Mouse (Mus musculus) lung, postnatal 0 days (tissue): Measurements from ENCODE around the gene Fam102a. TPM values are rescaled to one million over a fixed set of nuclear protein-coding genes. Genes with fewer than 3 reads are reported as not detected.

Experiments
- ATAC-seq: fragments of 200-750 bp; cut with Nextera tagmentation; 2 replicates; pipeline ENCODE4 v1.8.0; 2017; ENCODE audit warnings: moderate library complexity
- DNase-seq: peaks from one replicate; pipeline ENCODE4 v3.0.0-alpha.2; 2016; ENCODE audit warnings: low spot score
- H3K27ac ChIP-seq: fragments of 300-500 bp; sonication (generic); 2 replicates; pipeline ENCODE4 v1.5.1; 2014; ENCODE audit warnings: antibody characterized with exemption, mild to moderate bottlenecking, low read length, mixed read lengths
- H3K27me3 ChIP-seq: fragments of 300-500 bp; sonication (generic); replicated peaks from 2 replicates; pipeline ENCODE4 v1.6.1; 2014; ENCODE audit warnings: low read length, mixed read lengths; ENCODE audit not compliant: insufficient read depth
- H3K36me3 ChIP-seq: fragments of 300-500 bp; sonication (generic); 2 replicates; pipeline ENCODE4 v1.6.1; 2014; ENCODE audit warnings: low read length, mixed read lengths; ENCODE audit not compliant: insufficient read depth
- H3K4me1 ChIP-seq: fragments of 300-500 bp; sonication (generic); 2 replicates; pipeline ENCODE4 v1.6.1; 2014; ENCODE audit warnings: antibody characterized with exemption, low read depth, low read length, mixed read lengths; ENCODE audit not compliant: insufficient read depth
- H3K4me2 ChIP-seq: fragments of 300-500 bp; sonication (generic); replicated peaks from 2 replicates; pipeline ENCODE4 v1.6.1; 2014; ENCODE audit warnings: low read depth, mild to moderate bottlenecking, low read length, moderate library complexity, mixed read lengths
- H3K4me3 ChIP-seq: fragments of 300-500 bp; sonication (generic); 2 replicates; pipeline ENCODE4 v1.5.1; 2014; ENCODE audit warnings: low read depth, low read length
- H3K9ac ChIP-seq: fragments of 300-500 bp; sonication (generic); replicated peaks from 2 replicates; pipeline ENCODE4 v1.6.1; 2014; ENCODE audit warnings: low read depth, mild to moderate bottlenecking
- H3K9me3 ChIP-seq: fragments of 300-500 bp; sonication (generic); 2 replicates; pipeline ENCODE4 v1.6.1; 2016; ENCODE audit warnings: low read length, mixed read lengths
- CTCF ChIP-seq: IDR thresholded peaks from 2 replicates; pipeline ENCODE4 v1.5.1; 2016; ENCODE audit warnings: antibody characterized with exemption, mild to moderate bottlenecking
- EP300 ChIP-seq: IDR thresholded peaks from 2 replicates; pipeline ENCODE4 v1.6.1; 2016; ENCODE audit warnings: antibody characterized with exemption, mild to moderate bottlenecking, control low read depth
- WGBS: fragments of 180-500 bp; shearing (Covaris S2); extraction: QIAGEN DNeasy Blood & Tissue Kit; methylation state at CpG from one replicate; pipeline ENCODE4 v1.1.7; 2014; 5-methylcytosine and 5-hydroxymethylcytosine counted together
- polyA plus RNA-seq: library from polyadenylated mRNA; unstranded; fragments of >200 nt; fragmentation: Nextera tagmentation; extraction: Ambion mirVana; gene quantifications from 2 replicates; pipeline ENCODE4 v1.2.1, GENCODE M21; 2015

The Fam102a gene
- polyA plus RNA-seq, 1 experiment from 2014 or later: 8.0 TPM

DNA sequence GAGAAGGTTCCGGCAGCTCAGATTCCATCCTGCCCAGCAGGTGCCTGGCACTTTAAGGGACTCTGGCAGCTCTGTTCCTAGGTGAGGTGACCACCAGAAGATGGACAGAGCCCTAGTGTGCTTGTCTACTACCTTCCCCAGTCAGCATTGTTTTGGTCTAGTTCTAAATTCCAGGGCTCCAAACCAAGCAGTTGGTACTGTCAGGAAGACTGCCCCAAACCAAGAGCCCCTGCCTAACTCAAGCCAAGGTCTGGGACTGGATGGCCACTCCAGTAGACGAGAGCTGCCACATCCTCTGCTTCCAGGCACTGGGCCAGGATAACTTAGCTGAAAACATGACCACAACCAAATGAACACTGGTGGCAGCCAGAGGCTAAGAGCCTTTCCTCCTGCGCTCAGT is 33.8 kb downstream of the Fam102a start:
- TF ChIP-seq CTCF (no peak), EP300 (no peak)
- no peak for DNase-seq
- peaks cover 10% of the 10 kb centered on the region; the same call in 1 of the 2 replicates for H3K36me3 ChIP-seq
- no peaks in the 10 kb centered on the region for H3K27me3 ChIP-seq
- H3K27ac ChIP-seq: no peak overlapping the region
- H3K9me3 ChIP-seq: no peaks in the 10 kb centered on the region
- no peak overlapping the region for H3K4me3 ChIP-seq
- no peak overlapping the region for H3K9ac ChIP-seq
- H3K4me1 ChIP-seq: peaks cover 3% of the 10 kb centered on the region; the same call in 1 of the 2 replicates
- H3K4me2 ChIP-seq: no peak overlapping the region
- no peak for ATAC-seq
- 75% methylated on average over 3 of the region's 3 CpGs for WGBS

DNA sequence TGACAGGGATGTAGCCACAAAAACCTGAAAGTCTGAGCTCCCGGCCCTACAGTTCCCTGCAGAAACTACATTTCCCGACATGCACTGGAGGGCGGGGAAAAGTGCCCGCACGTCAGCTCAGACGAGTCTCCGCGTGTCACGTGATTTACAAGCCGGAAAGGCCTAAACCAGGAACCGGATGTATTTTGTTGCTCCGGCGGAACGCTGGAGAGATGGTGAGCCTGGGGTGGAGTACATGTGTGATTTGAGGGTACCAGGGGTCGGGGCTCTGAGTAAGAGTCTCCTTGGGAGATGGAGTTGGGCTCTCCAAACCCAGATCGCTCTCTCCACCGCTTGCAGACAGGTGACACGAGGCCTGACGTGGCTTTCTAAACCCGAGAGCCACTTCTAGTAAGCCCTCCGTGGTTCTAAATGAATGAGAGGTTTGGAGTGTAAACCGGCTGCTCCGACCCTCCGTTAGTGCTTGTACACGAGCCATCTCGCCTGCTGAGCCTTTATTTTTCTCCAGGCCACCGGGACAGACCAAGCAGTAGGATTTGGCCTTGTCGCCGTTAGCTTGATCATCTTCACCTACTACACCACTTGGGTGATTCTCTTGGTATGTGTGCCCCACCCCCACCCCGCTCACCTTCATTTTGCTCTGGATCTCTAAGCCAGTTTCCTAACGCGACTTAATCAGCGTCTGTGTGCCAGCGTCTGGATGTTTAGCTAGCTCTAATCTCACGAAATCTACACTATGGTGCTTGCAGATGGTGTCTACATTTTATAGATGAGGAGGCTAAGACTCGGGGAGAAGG is 35.8 kb downstream of the Fam102a start, which contains the start of gene Dpm2:
TSS of gene Dpm2 (plus strand) at position 161 of the 797 bp plus-strand sequence.
- peak within 1 kb of the TSS; percentile 73 for H3K27ac ChIP-seq
- no peaks in the 10 kb centered on the region for H3K9me3 ChIP-seq
- ATAC-seq (peak; percentile 86), DNase-seq (peak; percentile 98)
- peak within 1 kb of the TSS; percentile 73 for H3K9ac ChIP-seq
- H3K4me1 ChIP-seq: peaks cover 3% of the 10 kb centered on the region; the same call in 1 of the 2 replicates
- H3K4me3 ChIP-seq: peak within 1 kb of the TSS; percentile 68
- no peaks in the 10 kb centered on the region for H3K36me3 ChIP-seq
- 0 out of 2 replicates have a peak, but pooled peaks cover 5% of the 10 kb centered on the region for H3K27me3 ChIP-seq
- WGBS: under 1% methylated on average over 36 of the region's 36 CpGs
- peak within 1 kb of the TSS; percentile 93 for H3K4me2 ChIP-seq
- peak; percentile 43; the same call in 1 of the 2 replicates for TF ChIP-seq EP300
- TF ChIP-seq CTCF: no peak

DNA sequence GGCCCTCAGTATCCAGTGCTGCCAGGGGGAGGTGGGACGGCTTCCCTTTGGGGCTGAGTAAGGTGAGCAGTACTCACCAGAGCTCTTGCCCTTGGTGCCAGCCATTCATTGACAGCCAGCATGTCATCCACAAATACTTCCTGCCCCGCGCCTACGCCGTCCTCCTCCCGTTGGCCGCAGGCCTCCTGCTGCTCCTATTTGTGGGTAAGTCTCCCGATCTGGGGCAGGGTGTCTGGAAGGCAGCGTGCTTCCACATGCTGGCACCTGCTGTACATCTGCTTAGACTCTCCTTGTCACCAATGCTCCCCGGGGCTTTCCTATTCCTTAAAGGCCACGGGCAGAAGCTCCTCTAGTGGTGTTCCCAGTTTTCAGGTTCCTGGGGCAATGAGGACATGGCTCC is 37.1 kb downstream of the Fam102a start:
- Histone ChIP-seq H3K27me3 (0 out of 2 replicates have a peak, but pooled peaks cover 5% of the 10 kb centered on the region), H3K27ac (no peak overlapping the region), H3K4me1 (peaks cover 3% of the 10 kb centered on the region; the same call in 1 of the 2 replicates), H3K4me2 (no peak overlapping the region), H3K4me3 (no peak overlapping the region), H3K9me3 (no peaks in the 10 kb centered on the region), H3K36me3 (no peaks in the 10 kb centered on the region), H3K9ac (no peak overlapping the region)
- 91% methylated on average over 11 of the region's 11 CpGs for WGBS
- TF ChIP-seq EP300 (no peak), CTCF (no peak)
- DNase-seq (no peak), ATAC-seq (no peak)

DNA sequence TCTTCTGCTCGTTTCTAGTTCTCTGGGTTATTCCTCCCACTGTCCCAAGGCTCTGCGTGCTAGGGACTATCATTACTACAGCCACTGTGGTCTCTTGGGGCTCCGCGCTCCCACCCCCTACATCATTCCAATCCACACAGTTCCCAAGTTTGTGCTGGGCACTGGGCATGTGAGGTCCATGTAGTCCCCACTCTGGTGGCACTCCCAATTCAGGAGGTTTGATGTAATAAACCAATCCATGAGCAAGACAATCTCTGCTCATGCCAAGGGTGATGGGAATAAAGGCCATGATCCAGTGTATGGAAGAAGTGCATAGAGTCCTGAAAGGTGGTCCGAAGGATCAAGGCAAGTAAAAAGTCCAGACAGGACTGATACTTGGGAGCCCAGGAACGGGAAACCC is 39.4 kb downstream of the Fam102a start, which contains the start of gene Pip5kl1:
TSS of gene Pip5kl1 (plus strand) at position 301 of the 400 bp plus-strand sequence.
- WGBS: 73% methylated on average over 6 of the region's 6 CpGs
- Histone ChIP-seq H3K4me2 (peak within 1 kb of the TSS; percentile 27), H3K27ac (no peak within 1 kb of the TSS), H3K4me1 (peaks cover 3% of the 10 kb centered on the region; the same call in 1 of the 2 replicates), H3K9me3 (no peaks in the 10 kb centered on the region), H3K27me3 (0 out of 2 replicates have a peak, but pooled peaks cover 5% of the 10 kb centered on the region), H3K9ac (no peak within 1 kb of the TSS), H3K4me3 (no peak within 1 kb of the TSS), H3K36me3 (no peaks in the 10 kb centered on the region)
- no peak for ATAC-seq
- DNase-seq: no peak
- TF ChIP-seq CTCF (no peak), EP300 (no peak)

DNA sequence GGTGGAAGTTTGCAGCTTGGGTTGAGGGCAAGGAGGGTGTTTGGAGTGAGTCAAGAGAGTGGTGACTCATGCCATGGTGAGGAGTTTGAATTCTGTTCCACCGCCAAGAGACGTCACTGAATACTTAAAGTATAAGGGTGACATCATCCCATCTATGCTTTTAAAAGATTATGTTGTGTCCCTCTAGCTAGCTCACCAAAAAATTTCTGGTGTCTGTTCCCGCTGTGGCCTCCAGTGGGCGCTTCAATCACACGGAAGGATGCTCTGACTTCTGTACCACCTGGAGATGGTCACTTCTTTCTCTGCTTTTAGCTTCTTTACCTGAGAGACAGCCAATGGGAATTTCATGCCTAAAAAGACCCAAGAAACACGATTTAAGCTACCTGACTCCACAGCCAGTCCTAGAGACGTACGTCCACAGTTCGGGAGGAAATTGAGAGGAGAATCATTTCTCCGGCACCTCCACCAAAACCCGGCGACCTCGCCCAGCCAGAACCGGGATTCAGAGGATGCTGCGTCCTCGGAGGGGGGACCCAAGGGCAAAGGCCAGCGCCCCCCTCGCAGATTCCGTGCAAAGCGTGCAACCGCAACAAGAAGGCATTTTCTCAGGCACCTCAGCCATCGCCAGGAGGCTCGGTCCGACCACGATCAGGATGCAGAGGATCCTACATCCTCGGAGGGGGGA is 39.9 kb downstream of the Fam102a start:
- peak overlapping the region; percentile 27 for H3K4me2 ChIP-seq
- peaks cover 8% of the 10 kb centered on the region; the same call in 1 of the 2 replicates for H3K27me3 ChIP-seq
- TF ChIP-seq CTCF: peak; percentile 79
- TF ChIP-seq EP300: no peak
- peaks cover 3% of the 10 kb centered on the region; the same call in 1 of the 2 replicates for H3K4me1 ChIP-seq
- H3K36me3 ChIP-seq: no peaks in the 10 kb centered on the region
- H3K27ac ChIP-seq: no peak overlapping the region
- peak; percentile 73 for DNase-seq
- H3K9me3 ChIP-seq: no peaks in the 10 kb centered on the region
- ATAC-seq: peak; percentile 15; the same call in 1 of the 2 replicates
- WGBS: 3% methylated on average over 26 of the region's 26 CpGs
- no peak overlapping the region for H3K4me3 ChIP-seq
- H3K9ac ChIP-seq: no peak overlapping the region

DNA sequence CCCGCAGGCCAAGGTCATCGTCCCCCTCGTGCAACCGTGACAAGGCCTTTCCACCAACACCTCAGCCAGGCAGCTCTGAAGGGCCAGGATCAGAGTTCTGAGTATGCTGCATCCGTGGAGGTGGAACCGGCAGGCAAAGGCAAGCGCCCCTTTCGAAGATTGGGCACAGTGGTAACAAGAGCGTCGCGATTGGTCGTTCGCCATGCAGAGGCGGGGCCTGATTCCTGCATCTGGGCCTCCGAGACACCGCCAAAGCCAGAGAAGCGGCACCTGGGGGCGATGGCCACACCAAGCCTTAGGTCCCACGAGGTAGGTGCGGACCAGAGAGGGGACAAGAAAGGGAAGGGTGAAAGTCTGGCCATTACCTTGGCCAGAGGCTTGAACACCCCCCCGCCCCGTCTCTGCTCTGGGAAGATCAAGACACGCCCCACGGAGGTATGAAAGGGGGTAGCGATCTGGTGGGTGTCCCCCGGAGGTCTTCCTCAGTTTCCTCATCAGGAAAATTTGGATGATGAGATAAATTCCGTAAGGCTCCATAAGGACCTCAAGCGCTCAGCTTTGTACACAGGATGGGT is 40.5 kb downstream of the Fam102a start, which contains the start of gene 9430097D07Rik:
TSS of gene 9430097D07Rik (minus strand) at position 99 of the 575 bp plus-strand sequence.
- TF ChIP-seq CTCF: no peak
- TF ChIP-seq EP300: no peak
- Histone ChIP-seq H3K4me1 (peaks cover 3% of the 10 kb centered on the region; the same call in 1 of the 2 replicates), H3K4me3 (no peak within 1 kb of the TSS), H3K27ac (no peak within 1 kb of the TSS), H3K9ac (no peak within 1 kb of the TSS), H3K4me2 (peak within 1 kb of the TSS; percentile 27), H3K9me3 (no peaks in the 10 kb centered on the region), H3K27me3 (peaks cover 10% of the 10 kb centered on the region; the same call in 1 of the 2 replicates), H3K36me3 (no peaks in the 10 kb centered on the region)
- 11% methylated on average over 28 of the region's 28 CpGs for WGBS
- ATAC-seq (no peak), DNase-seq (no peak)
